Mouse (Mus musculus) effector memory CD4-positive, alpha-beta T cell, adult 5 months (primary cell): ENCODE results near the gene Vwc2. TPM values are rescaled to one million over a fixed set of nuclear protein-coding genes. Genes with fewer than 3 reads are reported as not detected.

Experiments used
- polyA plus RNA-seq: library from polyadenylated mRNA; unstranded; fragments of 100-300 nt; shearing (Covaris generic); gene quantifications from one replicate; pipeline ENCODE4 v1.2.1, GENCODE M21; 2017

Vwc2 gene
- polyA plus RNA-seq = not detected

DNA sequence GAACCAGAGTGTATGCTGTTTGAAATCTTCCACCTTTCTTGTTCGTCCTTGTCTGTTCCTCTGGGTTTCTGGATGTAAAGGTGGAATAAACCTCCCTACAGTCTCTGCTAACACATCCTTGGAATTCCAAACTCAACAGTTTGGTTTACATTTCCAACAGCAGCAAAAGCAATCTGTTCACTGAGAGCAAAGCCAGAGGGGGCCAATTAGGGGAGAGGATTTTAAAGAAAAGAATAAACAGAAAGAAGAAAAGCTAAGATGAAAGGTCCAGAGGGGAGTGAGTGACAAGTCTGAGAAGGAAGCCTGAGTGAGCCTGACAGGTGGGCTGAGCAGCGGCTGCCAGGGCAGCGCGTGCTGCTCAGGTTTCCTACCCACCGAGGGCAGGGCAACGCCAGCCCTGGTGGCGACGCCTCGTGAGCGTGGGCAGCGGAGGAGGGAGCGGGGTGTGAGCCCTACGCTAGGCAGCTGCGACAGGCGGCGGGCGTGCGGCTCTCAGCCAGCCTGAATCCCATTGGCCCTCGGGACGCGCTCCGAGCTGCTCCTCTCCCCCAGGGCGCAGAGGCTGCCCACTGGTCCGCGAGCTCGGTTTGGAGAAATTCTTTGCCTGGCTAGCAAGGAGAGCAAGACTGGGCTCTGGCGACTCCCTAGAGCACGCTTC, at the start of gene Vwc2:
Vwc2 (plus strand) TSS at position 648 of the 658 bp plus-strand sequence.

